Mouse (Mus musculus): ENCODE measurements at regions not wholly inside any gene's neighbourhood (a gene's known extent, or its start where the extent isn't known, plus 50 kb on each side); places are given as distances from the start of the nearest gene placed in this dataset.

- TF ChIP-seq CTCF (IDR thresholded peaks at IDR 0.05; ENCODE audit: borderline replicate concordance, control insufficient read depth, extremely low read depth, insufficient read depth, low read length, poor library complexity), result no peak
- TF ChIP-seq POLR2A (IDR thresholded peaks at IDR 0.05; ENCODE audit: control insufficient read depth, extremely low read depth, insufficient read depth, low read length, poor library complexity), result no peak
Measured at GRCm38 (mm10) chr3:149211909-149212308, 221.6 kb upstream of the Adgrl2 start.

All from thymus, adult 2 months (tissue).